ENCODE assay signal across 8 mouse cellular contexts in the genomic region with DNA sequence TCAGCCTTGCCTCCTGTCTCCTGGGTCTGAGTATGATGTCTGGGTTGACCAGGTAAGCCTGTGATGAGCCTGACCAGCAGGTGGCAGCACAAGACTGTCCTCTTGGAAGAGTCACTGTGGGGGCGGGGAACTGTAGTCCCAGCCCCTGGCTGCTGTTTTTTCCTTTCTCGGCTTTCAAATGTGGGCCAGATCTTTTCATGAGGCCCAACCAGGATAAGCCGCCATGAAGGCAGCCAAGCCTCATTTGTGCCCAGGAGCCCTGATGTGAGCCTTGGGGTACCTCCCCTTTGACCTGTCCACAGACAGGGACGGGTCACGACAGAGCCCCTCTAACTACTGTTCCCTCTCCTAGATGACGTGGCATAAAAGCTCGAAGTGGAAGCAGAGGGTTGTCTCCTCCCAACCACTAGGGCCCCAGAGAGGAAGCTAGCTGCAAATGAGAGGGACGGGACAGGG. TPM values are rescaled to one million over a fixed set of nuclear protein-coding genes. Genes with fewer than 3 reads are reported as not detected.
DNase-seq lines count a peak whose midpoint lies in the region; ATAC-seq and TF ChIP-seq lines count a peak whose summit lies in the region.

No protein-coding gene starts in this region.

- in situ Hi-C loops in ES-E14 (cut with MboI; ENCODE audit: low sequenced_read_pairs in 2 of 2, unreplicated experiment in 2 of 2): no loop called here

- H3K27ac ChIP-seq in ES-E14 (ENCODE audit: insufficient read depth, low read depth, low read length, poor library complexity, severe bottlenecking): peak overlapping the region; percentile 52
- peak overlapping the region; percentile 83 for H3K27ac ChIP-seq in forebrain, embryonic 16.5 days (ENCODE audit: low read length)
- peak overlapping the region; percentile 86 for H3K27ac ChIP-seq in lung, embryonic 15.5 days

- WGBS in forebrain, embryonic 16.5 days: under 1% methylated on average over 8 of the region's 8 CpGs
- WGBS in lung, embryonic 15.5 days: 3% methylated on average over 8 of the region's 8 CpGs

- peaks cover 3 to 19% of the 10 kb centered on the region in 2 experiments; a peak in 3 of 4 replicates for H3K4me1 ChIP-seq in ES-E14 (ENCODE audit: control insufficient read depth in 2 of 2, insufficient read depth in 2 of 2, low read length in 2 of 2, poor library complexity in 1 of 2)
- H3K4me1 ChIP-seq in forebrain, embryonic 16.5 days (replicated peaks; ENCODE audit: control insufficient read depth, insufficient read depth, low read length): peaks cover 32% of the 10 kb centered on the region
- peaks cover 66% of the 10 kb centered on the region for H3K4me1 ChIP-seq in lung, embryonic 15.5 days

- peak; percentile 95 for DNase-seq in ES-E14 (ENCODE audit: low read depth, low spot score)
- peak; percentile 93 for DNase-seq in cerebellum, adult 11-12 months
- DNase-seq in heart, postnatal 4 days: peak; percentile 99
- peak; percentile 92 to 97 for DNase-seq in layer of hippocampus, adult 8-10 months (ENCODE audit: low spot score in 2 of 2)
- peak; percentile 83 for DNase-seq in ovary, adult 18-20 months (ENCODE audit: low spot score)
- DNase-seq in thymus, postnatal 0 days (ENCODE audit: low spot score): peak; percentile 96

- H3K27me3 ChIP-seq in forebrain, embryonic 16.5 days (replicated peaks; ENCODE audit: control insufficient read depth, insufficient read depth, low read length): no peaks in the 10 kb centered on the region
- peaks cover 40% of the 10 kb centered on the region for H3K27me3 ChIP-seq in lung, embryonic 15.5 days

- peak overlapping the region; percentile 68 for H3K4me2 ChIP-seq in forebrain, embryonic 16.5 days (ENCODE audit: low read length)
- peak overlapping the region; percentile 98 for H3K4me2 ChIP-seq in lung, embryonic 15.5 days

- peak; percentile 38 for ATAC-seq in forebrain, embryonic 16.5 days
- peak; percentile 32 for ATAC-seq in lung, embryonic 15.5 days (ENCODE audit: borderline replicate concordance, extremely low read depth, low FRiP score, low TSS enrichment)

- H3K36me3 ChIP-seq in ES-E14 (ENCODE audit: control insufficient read depth, insufficient read depth, low read length, poor library complexity, severe bottlenecking): peaks cover 25% of the 10 kb centered on the region
- H3K36me3 ChIP-seq in forebrain, embryonic 16.5 days (ENCODE audit: control insufficient read depth, insufficient read depth): no peaks in the 10 kb centered on the region; the same call in 1 of the 2 replicates
- no peaks in the 10 kb centered on the region for H3K36me3 ChIP-seq in lung, embryonic 15.5 days

- no peak overlapping the region for H3K4me3 ChIP-seq in ES-E14 (ENCODE audit: insufficient read depth in 1 of 2, low read depth in 1 of 2, low read length in 2 of 2, poor library complexity in 1 of 2, severe bottlenecking in 1 of 2)
- H3K4me3 ChIP-seq in forebrain, embryonic 16.5 days (replicated peaks; ENCODE audit: low read length): peak overlapping the region; percentile 94; the same call in 1 of the 2 replicates
- no peak overlapping the region for H3K4me3 ChIP-seq in lung, embryonic 15.5 days

- no peaks in the 10 kb centered on the region for H3K9me3 ChIP-seq in ES-E14 (ENCODE audit: control insufficient read depth, insufficient read depth, low read depth, low read length)
- H3K9me3 ChIP-seq in forebrain, embryonic 16.5 days (ENCODE audit: control insufficient read depth, low read length): no peaks in the 10 kb centered on the region
- H3K9me3 ChIP-seq in lung, embryonic 15.5 days: no peaks in the 10 kb centered on the region

- H3K9ac ChIP-seq in ES-E14 (ENCODE audit: insufficient read depth, low read depth, low read length, poor library complexity, severe bottlenecking): peak overlapping the region; percentile 42; the same call in 1 of the 2 replicates
- peak overlapping the region; percentile 38 for H3K9ac ChIP-seq in forebrain, embryonic 16.5 days (replicated peaks; ENCODE audit: low read depth, low read length)
- H3K9ac ChIP-seq in lung, embryonic 15.5 days: peak overlapping the region; percentile 25; the same call in 1 of the 2 replicates

TF ChIP-seq in ES-E14, 5 proteins besides CTCF, POLR2A, EP300 and RAD21:
- TF ChIP-seq MAFK (IDR thresholded peaks at IDR 0.05; ENCODE audit: insufficient read depth, low read depth, low read length): peak; percentile 45; the same call in 1 of the 2 replicates
- TF ChIP-seq ZC3H11A (IDR thresholded peaks at IDR 0.05; ENCODE audit: borderline replicate concordance, low read depth, low read length): 0 out of 2 replicates have a peak, but pooled peaks have one; percentile 43
- 0 out of 2 replicates have a peak, but pooled peaks have one; percentile 22 for TF ChIP-seq HCFC1 (IDR thresholded peaks at IDR 0.05; ENCODE audit: borderline replicate concordance, insufficient read depth, low read length)
- TF ChIP-seq ZNF384 (IDR thresholded peaks at IDR 0.05; ENCODE audit: low read depth, low read length): 0 out of 2 replicates have a peak, but pooled peaks have one; percentile 40
- peak; percentile 44; the same call in 1 of the 2 replicates for TF ChIP-seq CHD2 (IDR thresholded peaks at IDR 0.05; ENCODE audit: low read depth, low read length)

RNA-seq across cellular contexts. Expression of gene Ckb, which starts 3.7 kb away (rescaled TPM):
- total RNA-seq in ES-E14 (2012; rRNA removed): 333 and 353 TPM in 2 replicates
- 1,407 and 1,413 TPM in 2 replicates for polyA plus RNA-seq in forebrain, embryonic 16.5 days (2015; fragmentation: Nextera tagmentation; extraction: Ambion mirVana)
- total RNA-seq in heart, postnatal 4 days (2021): 100 to 1,000 TPM; 165 to 181 TPM
- 1,000 to 10,000 TPM; 1,127 to 1,400 (median 1,206) TPM for total RNA-seq in layer of hippocampus, adult 8-10 months (2022)
- polyA plus RNA-seq in lung, embryonic 15.5 days (2015; fragmentation: Nextera tagmentation; extraction: Ambion mirVana): 252 and 268 TPM in 2 replicates
- 137 and 143 TPM in 2 replicates for polyA plus RNA-seq in thymus, postnatal 0 days (2015; fragmentation: Nextera tagmentation; extraction: Ambion mirVana)

RNA-seq across cellular contexts. Expression of gene Trmt61a, which starts 9.4 kb away (rescaled TPM):
- total RNA-seq in ES-E14 (2012; rRNA removed): 32.6 and 33.7 TPM in 2 replicates
- 9.8 and 12.6 TPM in 2 replicates for polyA plus RNA-seq in forebrain, embryonic 16.5 days (2015; fragmentation: Nextera tagmentation; extraction: Ambion mirVana)
- total RNA-seq in heart, postnatal 4 days (2021): 1 to 10 TPM; 9.4 to 9.8 TPM
- 10 to 100 TPM; 15.0 to 22.3 (median 19.5) TPM for total RNA-seq in layer of hippocampus, adult 8-10 months (2022)
- 11.1 and 13.7 TPM in 2 replicates for polyA plus RNA-seq in lung, embryonic 15.5 days (2015; fragmentation: Nextera tagmentation; extraction: Ambion mirVana)
- polyA plus RNA-seq in thymus, postnatal 0 days (2015; fragmentation: Nextera tagmentation; extraction: Ambion mirVana): 9.8 and 12.0 TPM in 2 replicates

RNA-seq across cellular contexts. Expression of gene Bag5, which starts 44.6 kb away (rescaled TPM):
- total RNA-seq in ES-E14 (2012; rRNA removed): 9.7 and 14.8 TPM in 2 replicates
- polyA plus RNA-seq in forebrain, embryonic 16.5 days (2015; fragmentation: Nextera tagmentation; extraction: Ambion mirVana): 70.8 and 71.5 TPM in 2 replicates
- 10 to 100 TPM; 29.3 to 32.6 TPM for total RNA-seq in heart, postnatal 4 days (2021)
- 10 to 100 TPM; 47.1 to 50.7 (median 48.3) TPM for total RNA-seq in layer of hippocampus, adult 8-10 months (2022)
- 49.4 and 52.2 TPM in 2 replicates for polyA plus RNA-seq in lung, embryonic 15.5 days (2015; fragmentation: Nextera tagmentation; extraction: Ambion mirVana)
- 50.7 and 54.1 TPM in 2 replicates for polyA plus RNA-seq in thymus, postnatal 0 days (2015; fragmentation: Nextera tagmentation; extraction: Ambion mirVana)

RNA-seq across cellular contexts. Expression of gene Apopt1, which starts 44.6 kb away (rescaled TPM):
- 14.4 and 15.2 TPM in 2 replicates for total RNA-seq in ES-E14 (2012; rRNA removed)
- polyA plus RNA-seq in forebrain, embryonic 16.5 days (2015; fragmentation: Nextera tagmentation; extraction: Ambion mirVana): 47.2 and 48.3 TPM in 2 replicates
- total RNA-seq in heart, postnatal 4 days (2021): 10 to 100 TPM; 40.0 to 42.1 TPM
- 10 to 100 TPM; 30.9 to 34.4 (median 33.7) TPM for total RNA-seq in layer of hippocampus, adult 8-10 months (2022)
- polyA plus RNA-seq in lung, embryonic 15.5 days (2015; fragmentation: Nextera tagmentation; extraction: Ambion mirVana): 43.7 and 47.9 TPM in 2 replicates
- polyA plus RNA-seq in thymus, postnatal 0 days (2015; fragmentation: Nextera tagmentation; extraction: Ambion mirVana): 60.1 and 66.6 TPM in 2 replicates
